Comparison of ENCODE assay signal across 9 mouse cellular contexts in genomic region chrX:7680057-7680412, GRCm38 (mm10). TPM values are rescaled to one million over a fixed set of nuclear protein-coding genes. Genes with fewer than 3 reads are reported as not detected.
DNase-seq lines count a peak whose midpoint lies in the region; ATAC-seq and TF ChIP-seq lines count a peak whose summit lies in the region.
"Had no signal": no experiment of that assay in that cellular context is flagged by ENCODE, and none has a peak within 500 bp of the region (broad histone marks: within the 10 kb centered on the region; RNA-seq: fewer than 3 reads in every experiment).

No protein-coding gene starts in this region.

- H3K27me3 ChIP-seq in erythroblast, embryonic 14.5 days (ENCODE audit: control insufficient read depth), result no peaks in the 10 kb centered on the region
- H3K27me3 ChIP-seq in limb, embryonic 11.5 days (ENCODE audit: control insufficient read depth, insufficient read depth, low read length), result no peaks in the 10 kb centered on the region

- peak overlapping the region; percentile 41 for H3K4me3 ChIP-seq in lung, adult 2 months (replicated peaks; ENCODE audit: extremely low read depth, low read depth, low read length)
- H3K4me3 ChIP-seq in erythroblast, embryonic 14.5 days (replicated peaks), result peak overlapping the region; percentile 43
- H3K4me3 ChIP-seq in limb, embryonic 11.5 days (ENCODE audit: low read depth, low read length), result 0 out of 2 replicates have a peak overlapping the region, but pooled peaks have one; percentile 2
- H3K4me3 ChIP-seq in olfactory bulb, adult 2 months (ENCODE audit: insufficient read depth, low read depth, low read length), result peak overlapping the region; percentile 23; the same call in 1 of the 2 replicates

- no peak for TF ChIP-seq POLR2A in lung, adult 2 months (IDR thresholded peaks at IDR 0.05; ENCODE audit: borderline replicate concordance, extremely low read depth, low read depth, low read length)
- TF ChIP-seq POLR2A in olfactory bulb, adult 2 months (IDR thresholded peaks at IDR 0.05; ENCODE audit: insufficient read depth, low read depth, low read length), result no peak

- H3K4me1 ChIP-seq in lung, adult 2 months (ENCODE audit: control insufficient read depth, insufficient read depth, low read length), result no peaks in the 10 kb centered on the region
- H3K4me1 ChIP-seq in erythroblast, embryonic 14.5 days (ENCODE audit: control insufficient read depth), result peaks cover 11% of the 10 kb centered on the region
- no peaks in the 10 kb centered on the region for H3K4me1 ChIP-seq in limb, embryonic 11.5 days (ENCODE audit: control insufficient read depth, insufficient read depth, low read length)
- no peaks in the 10 kb centered on the region for H3K4me1 ChIP-seq in olfactory bulb, adult 2 months (ENCODE audit: control insufficient read depth, insufficient read depth, low read length)

- 31% methylated on average over 12 of the region's 12 CpGs for WGBS in lung, adult 2 months
- WGBS in limb, embryonic 11.5 days, result 30% methylated on average over 12 of the region's 12 CpGs
- 24% methylated on average over 12 of the region's 12 CpGs for WGBS in olfactory bulb, adult 2 months

- no peak; the same call in 1 of the 2 replicates for ATAC-seq in limb, embryonic 11.5 days (ENCODE audit: insufficient number of reproducible peaks, low FRiP score, low TSS enrichment, low read depth)

- no peaks in the 10 kb centered on the region for H3K36me3 ChIP-seq in erythroblast, embryonic 14.5 days (ENCODE audit: control insufficient read depth)
- H3K36me3 ChIP-seq in limb, embryonic 11.5 days (ENCODE audit: control insufficient read depth, insufficient read depth, low read length), result no peaks in the 10 kb centered on the region

- no peak overlapping the region for H3K27ac ChIP-seq in limb, embryonic 11.5 days (replicated peaks; ENCODE audit: low read depth, low read length)
- no peak overlapping the region for H3K27ac ChIP-seq in olfactory bulb, adult 2 months (ENCODE audit: insufficient read depth, low read depth, low read length)

- no peak for DNase-seq in lung, adult 2 months
- no peak for DNase-seq in lung, postnatal 10 days
- DNase-seq in limb, embryonic 11.5 days (ENCODE audit: low spot score), result no peak
- no peak for DNase-seq in frontal cortex, postnatal 25 days (ENCODE audit: low spot score in 2 of 2)
- DNase-seq in left cerebral cortex, adult 18-20 months (ENCODE audit: low spot score in 2 of 2), result no peak
- no peak for DNase-seq in spleen, postnatal 10 days (ENCODE audit: low spot score in 2 of 2)

- 0 out of 2 replicates have a peak overlapping the region, but pooled peaks have one; percentile 2 for H3K9ac ChIP-seq in limb, embryonic 11.5 days (ENCODE audit: low read length)

- no peak for TF ChIP-seq CTCF in lung, adult 2 months (IDR thresholded peaks at IDR 0.05; ENCODE audit: insufficient read depth, low read length)
- no peak for TF ChIP-seq CTCF in olfactory bulb, adult 2 months (IDR thresholded peaks at IDR 0.05; ENCODE audit: insufficient read depth, low read depth, low read length)

- peak overlapping the region; percentile 40; the same call in 1 of the 2 replicates for H3K4me2 ChIP-seq in limb, embryonic 11.5 days (ENCODE audit: low read depth, severe bottlenecking)

- no peaks in the 10 kb centered on the region for H3K9me3 ChIP-seq in erythroblast, embryonic 14.5 days (ENCODE audit: control insufficient read depth, low read length)
- no peaks in the 10 kb centered on the region; the same call in 1 of the 2 replicates for H3K9me3 ChIP-seq in limb, embryonic 11.5 days (ENCODE audit: control insufficient read depth, low read length)

RNA-seq across cellular contexts. Expression of gene Magix, which starts 1.0 kb away (rescaled TPM):
- polyA plus RNA-seq in lung, adult 2 months (2012; rRNA removed), result 12.3 and 17.2 TPM in 2 replicates
- not detected in 2 replicates for polyA plus RNA-seq in erythroblast, embryonic 14.5 days (2012)
- polyA plus RNA-seq in limb, embryonic 11.5 days (2014; fragmentation: Nextera tagmentation; extraction: Ambion mirVana), result 0.21 TPM in 1 of 2 replicates, not detected in the other
- not detected in 2 replicates for polyA plus RNA-seq in olfactory bulb, adult 2 months (2012; ENCODE audit: insufficient read depth, insufficient read length, low replicate concordance, missing spikeins)
- under 1 TPM; 0.19 to 0.44 TPM for total RNA-seq in left cerebral cortex, adult 18-20 months (2021)
- total RNA-seq: neutrophil, adult 5-6 weeks had no signal

RNA-seq across cellular contexts. Expression of gene Plp2, which starts 8.8 kb away (rescaled TPM):
- 208 and 264 TPM in 2 replicates for polyA plus RNA-seq in lung, adult 2 months (2012; rRNA removed)
- 0.28 and 1.5 TPM in 2 replicates for polyA plus RNA-seq in erythroblast, embryonic 14.5 days (2012)
- polyA plus RNA-seq in limb, embryonic 11.5 days (2014; fragmentation: Nextera tagmentation; extraction: Ambion mirVana), result 78.1 and 81.0 TPM in 2 replicates
- not detected in 2 replicates for polyA plus RNA-seq in olfactory bulb, adult 2 months (2012; ENCODE audit: insufficient read depth, insufficient read length, low replicate concordance, missing spikeins)
- total RNA-seq in left cerebral cortex, adult 18-20 months (2021), result 10 to 100 TPM in 1 of 2 experiments, 1 to 10 TPM in 1; 8.8 to 11.1 TPM

RNA-seq across cellular contexts. Expression of gene Gpkow, which starts 16.9 kb away (rescaled TPM):
- 8.4 and 9.4 TPM in 2 replicates for polyA plus RNA-seq in lung, adult 2 months (2012; rRNA removed)
- polyA plus RNA-seq in erythroblast, embryonic 14.5 days (2012), result 0.19 and 0.22 TPM in 2 replicates
- 40.9 and 43.4 TPM in 2 replicates for polyA plus RNA-seq in limb, embryonic 11.5 days (2014; fragmentation: Nextera tagmentation; extraction: Ambion mirVana)
- not detected in 2 replicates for polyA plus RNA-seq in olfactory bulb, adult 2 months (2012; ENCODE audit: insufficient read depth, insufficient read length, low replicate concordance, missing spikeins)
- total RNA-seq in left cerebral cortex, adult 18-20 months (2021), result 10 to 100 TPM; 33.8 to 34.2 TPM

RNA-seq across cellular contexts. Expression of gene Prickle3, which starts 23.0 kb away (rescaled TPM):
- polyA plus RNA-seq in lung, adult 2 months (2012; rRNA removed), result 21.7 and 25.0 TPM in 2 replicates
- 0.03 TPM in 2 replicates for polyA plus RNA-seq in erythroblast, embryonic 14.5 days (2012)
- 5.6 and 6.7 TPM in 2 replicates for polyA plus RNA-seq in limb, embryonic 11.5 days (2014; fragmentation: Nextera tagmentation; extraction: Ambion mirVana)
- polyA plus RNA-seq in olfactory bulb, adult 2 months (2012; ENCODE audit: insufficient read depth, insufficient read length, low replicate concordance, missing spikeins), result not detected in 2 replicates
- 1 to 10 TPM; 1.9 to 2.5 TPM for total RNA-seq in left cerebral cortex, adult 18-20 months (2021)

RNA-seq across cellular contexts. Expression of gene Wdr45, which starts 34.1 kb away (rescaled TPM):
- polyA plus RNA-seq in lung, adult 2 months (2012; rRNA removed), result 83.4 and 128 TPM in 2 replicates
- 4.2 and 5.1 TPM in 2 replicates for polyA plus RNA-seq in erythroblast, embryonic 14.5 days (2012)
- polyA plus RNA-seq in limb, embryonic 11.5 days (2014; fragmentation: Nextera tagmentation; extraction: Ambion mirVana), result 16.7 and 20.6 TPM in 2 replicates
- not detected in 2 replicates for polyA plus RNA-seq in olfactory bulb, adult 2 months (2012; ENCODE audit: insufficient read depth, insufficient read length, low replicate concordance, missing spikeins)
- total RNA-seq in left cerebral cortex, adult 18-20 months (2021), result 10 to 100 TPM; 55.8 to 56.1 TPM

Comparison
In these comparisons a context has a peak if more than half of its experiments do, and no peak if none do; other contexts are left out.
1. RNA of gene Magix, which starts 1.0 kb away (polyA plus RNA-seq): 12.3 to 17.2 TPM in lung, adult 2 months; 0.21 TPM in limb, embryonic 11.5 days, not detected in erythroblast, embryonic 14.5 days and not detected in olfactory bulb, adult 2 months; every median in the first group is over 10 times any median in the second.
2. RNA of gene Plp2, which starts 8.8 kb away (polyA plus RNA-seq): 208 to 264 TPM in lung, adult 2 months and 78.1 to 81.0 TPM in limb, embryonic 11.5 days; 0.28 to 1.5 TPM in erythroblast, embryonic 14.5 days and not detected in olfactory bulb, adult 2 months; every median in the first group is over 10 times any median in the second.
3. Peak in every context shown above with its lines, with median percentiles within 50 percentile points of each other: H3K4me3 ChIP-seq.